Comparison of ENCODE assay signal across 10 mouse cellular contexts in genomic region chr19:36129643-36130042, GRCm38 (mm10). TPM values are rescaled to one million over a fixed set of nuclear protein-coding genes. Genes with fewer than 3 reads are reported as not detected.
DNase-seq lines count a peak whose midpoint lies in the region; ATAC-seq and TF ChIP-seq lines count a peak whose summit lies in the region.
"Had no signal": no experiment of that assay in that cellular context is flagged by ENCODE, and none has a peak within 500 bp of the region (broad histone marks: within the 10 kb centered on the region; RNA-seq: fewer than 3 reads in every experiment).

No protein-coding gene starts in this region.

- H3K9ac ChIP-seq in liver, embryonic 14.5 days (replicated peaks): no peak overlapping the region
- no peak overlapping the region for H3K9ac ChIP-seq in forebrain, embryonic 16.5 days (replicated peaks; ENCODE audit: low read depth, low read length)

- no peaks in the 10 kb centered on the region for H3K4me1 ChIP-seq in liver, embryonic 14.5 days (replicated peaks; ENCODE audit: control insufficient read depth in 2 of 2, insufficient read depth in 2 of 2, low read length in 1 of 2)
- H3K4me1 ChIP-seq in forebrain, embryonic 16.5 days (replicated peaks; ENCODE audit: control insufficient read depth, insufficient read depth, low read length): 0 out of 2 replicates have a peak, but pooled peaks cover 3% of the 10 kb centered on the region

- H3K27ac ChIP-seq in liver, embryonic 14.5 days: no peak overlapping the region
- H3K27ac ChIP-seq in forebrain, embryonic 16.5 days (ENCODE audit: low read length): no peak overlapping the region

- no peaks in the 10 kb centered on the region for H3K36me3 ChIP-seq in liver, embryonic 14.5 days (replicated peaks; ENCODE audit: control insufficient read depth, insufficient read depth, low read depth)
- H3K36me3 ChIP-seq in forebrain, embryonic 16.5 days (ENCODE audit: control insufficient read depth, insufficient read depth): no peaks in the 10 kb centered on the region

- TF ChIP-seq CTCF in liver, embryonic 14.5 days (IDR thresholded peaks at IDR 0.05; ENCODE audit: low read depth): no peak

- TF ChIP-seq EP300 in liver, embryonic 14.5 days (IDR thresholded peaks at IDR 0.05; ENCODE audit: low read depth): no peak

- H3K9me3 ChIP-seq in liver, embryonic 14.5 days (ENCODE audit: control insufficient read depth, low read length): no peaks in the 10 kb centered on the region
- no peaks in the 10 kb centered on the region for H3K9me3 ChIP-seq in forebrain, embryonic 16.5 days (ENCODE audit: control insufficient read depth, low read length)

- H3K27me3 ChIP-seq in liver, embryonic 14.5 days (ENCODE audit: control insufficient read depth, insufficient read depth, low read length): no peaks in the 10 kb centered on the region
- H3K27me3 ChIP-seq in forebrain, embryonic 16.5 days (replicated peaks; ENCODE audit: control insufficient read depth, insufficient read depth, low read length): no peaks in the 10 kb centered on the region

- peak overlapping the region; percentile 26 for H3K4me2 ChIP-seq in liver, embryonic 14.5 days (ENCODE audit: low read depth)
- H3K4me2 ChIP-seq in forebrain, embryonic 16.5 days (ENCODE audit: low read length): no peak overlapping the region

- 3% methylated on average over 12 of the region's 12 CpGs for WGBS in liver, embryonic 14.5 days (ENCODE audit: insufficient replicate concordance)
- 69% methylated on average over 12 of the region's 12 CpGs for WGBS in forebrain, embryonic 16.5 days

- DNase-seq in frontal cortex, postnatal 14 days (ENCODE audit: low spot score in 2 of 2): no peak
- DNase-seq in urinary bladder, postnatal 14 days (ENCODE audit: low spot score): peak; percentile 4
- no peak for DNase-seq in urinary bladder, postnatal 36 days (ENCODE audit: low spot score in 2 of 2)
- DNase-seq in liver, embryonic 14.5 days (ENCODE audit: low read depth in 3 of 3, low spot score in 3 of 3): no peak
- peak; percentile 64 for DNase-seq in yolk sac, embryonic 10.5 days (ENCODE audit: low spot score)
- no peak for DNase-seq in retina, embryonic 14.5 days (ENCODE audit: low spot score)
- DNase-seq: B cell, adult 2 months; layer of hippocampus, adult 9-11 months had no signal

- no peak overlapping the region for H3K4me3 ChIP-seq in liver, embryonic 14.5 days (ENCODE audit: insufficient read depth in 1 of 2, low read depth in 2 of 2, low read length in 2 of 2)
- no peak overlapping the region for H3K4me3 ChIP-seq in forebrain, embryonic 16.5 days (replicated peaks; ENCODE audit: low read length)

- peak; percentile 50; the same call in 1 of the 2 replicates for ATAC-seq in frontal cortex, adult (ENCODE audit: low TSS enrichment)
- ATAC-seq in liver, embryonic 14.5 days (ENCODE audit: insufficient read depth): peak; percentile 52; the same call in 1 of the 2 replicates
- no peak for ATAC-seq in forebrain, embryonic 16.5 days

RNA-seq across cellular contexts. Expression of gene Ankrd1, which starts 9.7 kb away (rescaled TPM):
- polyA plus RNA-seq in liver, embryonic 14.5 days (2012; rRNA removed): 0.08 and 0.10 TPM in 2 replicates
- polyA plus RNA-seq in liver, embryonic 14.5 days (2014; fragmentation: Nextera tagmentation; extraction: Ambion mirVana): 0.06 TPM in 1 of 2 replicates, not detected in the other
- polyA plus RNA-seq in forebrain, embryonic 16.5 days (2015; fragmentation: Nextera tagmentation; extraction: Ambion mirVana): not detected in 2 replicates

RNA-seq across cellular contexts. Expression of gene Rpp30, which starts 46.1 kb away (rescaled TPM):
- 8.9 and 16.2 TPM in 2 replicates for polyA plus RNA-seq in liver, embryonic 14.5 days (2012; rRNA removed)
- polyA plus RNA-seq in liver, embryonic 14.5 days (2014; fragmentation: Nextera tagmentation; extraction: Ambion mirVana): 46.0 and 49.7 TPM in 2 replicates
- polyA plus RNA-seq in forebrain, embryonic 16.5 days (2015; fragmentation: Nextera tagmentation; extraction: Ambion mirVana): 87.5 and 95.2 TPM in 2 replicates

Comparison
In these comparisons a context has a peak if more than half of its experiments do, and no peak if none do; other contexts are left out.
1. DNase-seq: peak in urinary bladder, postnatal 14 days (single experiment) and yolk sac, embryonic 10.5 days (single experiment); none in frontal cortex, postnatal 14 days (0 of 2), urinary bladder, postnatal 36 days (0 of 2), liver, embryonic 14.5 days (0 of 3) and retina, embryonic 14.5 days (single experiment).